Mouse (Mus musculus) lung, postnatal 0 days (tissue): ENCODE data around the gene Ccr1.

Experiments
- CTCF ChIP-seq: IDR thresholded peaks from 2 replicates; pipeline ENCODE4 v1.5.1; 2016; ENCODE audit warnings: antibody characterized with exemption, mild to moderate bottlenecking
- EP300 ChIP-seq: IDR thresholded peaks from 2 replicates; pipeline ENCODE4 v1.6.1; 2016; ENCODE audit warnings: antibody characterized with exemption, mild to moderate bottlenecking, control low read depth

- TF ChIP-seq CTCF: no peak
- TF ChIP-seq EP300: no peak
These were observed at the start of gene Ccr1 for GRCm38 (mm10) chr9:123968290-123968912.
